Mouse (Mus musculus) hindbrain, postnatal 0 days (tissue): Measurements from ENCODE around the gene Rbm48. TPM values are rescaled to one million over a fixed set of nuclear protein-coding genes. Genes with fewer than 3 reads are reported as not detected.
"Not testable (repeated sequence)": the region's sequence is repeated elsewhere in the genome, so short reads cannot be mapped to it uniquely, and the experiment has no call there.

Source experiments
- ATAC-seq: fragments of 200-750 bp; cut with Nextera tagmentation; 2 replicates; pipeline ENCODE4 v1.8.0; 2017; ENCODE audit warnings: mild to moderate bottlenecking, moderate TSS enrichment, moderate library complexity
- DNase-seq: peaks from one replicate; pipeline ENCODE4 v3.0.0-alpha.2; 2015; ENCODE audit warnings: low spot score
- H3K27ac ChIP-seq: fragments of 300-500 bp; sonication (generic); 2 replicates; pipeline ENCODE4 v1.5.1; 2014; ENCODE audit warnings: mild to moderate bottlenecking
- H3K27me3 ChIP-seq: fragments of 300-500 bp; sonication (generic); 2 replicates; pipeline ENCODE4 v1.6.1; 2014; ENCODE audit warnings: low read length, mixed read lengths; ENCODE audit not compliant: insufficient read depth
- H3K36me3 ChIP-seq: fragments of 300-500 bp; sonication (generic); 2 replicates; pipeline ENCODE4 v1.6.1; 2014; ENCODE audit warnings: low read length, mixed read lengths; ENCODE audit not compliant: insufficient read depth
- H3K4me1 ChIP-seq: fragments of 300-500 bp; sonication (generic); 2 replicates; pipeline ENCODE4 v1.6.1; 2014; ENCODE audit warnings: antibody characterized with exemption, low read length, mixed read lengths; ENCODE audit not compliant: insufficient read depth
- H3K4me2 ChIP-seq: fragments of 300-500 bp; sonication (generic); 2 replicates; pipeline ENCODE4 v1.6.1; 2014; ENCODE audit warnings: low read depth, mild to moderate bottlenecking, low read length, moderate library complexity, mixed read lengths
- H3K4me3 ChIP-seq: fragments of 300-500 bp; sonication (generic); 2 replicates; pipeline ENCODE4 v1.5.1; 2014; ENCODE audit warnings: low read length
- H3K9ac ChIP-seq: fragments of 300-500 bp; sonication (generic); replicated peaks from 2 replicates; pipeline ENCODE4 v1.6.1; 2014; ENCODE audit warnings: mild to moderate bottlenecking, low read length, moderate library complexity, mixed read lengths
- H3K9me3 ChIP-seq: fragments of 300-500 bp; sonication (generic); 2 replicates; pipeline ENCODE4 v1.6.1; 2016; ENCODE audit warnings: low read length, mixed read lengths
- CTCF ChIP-seq: IDR thresholded peaks from 2 replicates; pipeline ENCODE4 v1.5.1; 2016; ENCODE audit warnings: antibody characterized with exemption, control low read depth, low read depth
- WGBS: fragments of 180-500 bp; shearing (Covaris S2); extraction: QIAGEN DNeasy Blood & Tissue Kit; methylation state at CpG from one replicate; pipeline ENCODE4 v1.1.7; 2014; 5-methylcytosine and 5-hydroxymethylcytosine counted together
- polyA plus RNA-seq: library from polyadenylated mRNA; unstranded; fragments of >200 nt; fragmentation: Nextera tagmentation; extraction: Ambion mirVana; gene quantifications from 2 replicates; pipeline ENCODE4 v1.2.1, GENCODE M21; 2015
- total RNA-seq: library from RNA; depleted of rRNA; stranded (reverse); fragments of >200 nt; gene quantifications from 2 replicates; pipeline ENCODE4 v1.2.3, GENCODE M21; 2014

Rbm48 gene
- total and polyA plus RNA-seq, 2 experiments from 2014 or later = 18.1 to 19.8 TPM

DNA sequence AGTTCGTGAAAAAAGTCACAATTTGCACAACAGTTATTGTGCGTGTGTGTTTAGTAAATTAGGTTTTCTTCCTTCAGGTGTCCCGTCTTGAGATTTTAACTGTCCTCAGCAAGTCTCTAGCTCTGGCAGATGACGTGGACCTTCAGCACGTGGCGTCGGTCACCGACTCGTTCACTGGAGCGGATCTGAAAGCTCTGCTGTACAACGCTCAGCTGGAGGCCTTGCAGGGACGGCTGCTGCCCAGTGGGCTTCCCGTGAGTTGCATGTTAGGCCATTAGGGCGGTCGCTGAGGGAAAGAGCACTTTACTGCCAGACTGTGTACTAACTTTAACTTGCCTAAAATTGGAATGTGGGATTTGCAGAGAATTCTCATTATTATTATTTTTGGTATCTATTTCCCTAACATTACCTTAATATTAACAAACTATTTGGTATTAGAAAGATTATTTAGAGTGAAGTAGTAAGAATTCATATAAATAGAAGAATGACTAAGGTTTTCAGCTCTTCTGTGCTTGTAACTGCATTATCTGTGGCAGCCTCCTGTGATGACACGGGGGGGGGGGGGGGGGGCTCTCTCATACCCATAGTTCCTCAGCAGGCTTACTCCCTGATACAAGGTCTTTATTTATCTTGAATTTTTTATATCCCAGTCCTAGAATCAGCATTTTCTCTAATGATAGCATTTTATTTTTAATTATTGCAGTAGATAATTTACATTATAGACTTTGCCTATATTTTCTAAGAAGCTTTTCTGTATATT is 35.3 kb upstream of the Rbm48 start:
- Histone ChIP-seq H3K27ac (no peak overlapping the region), H3K36me3 (peaks cover 17% of the 10 kb centered on the region), H3K4me2 (no peak overlapping the region), H3K4me1 (no peaks in the 10 kb centered on the region), H3K4me3 (no peak overlapping the region), H3K9me3 (no peaks in the 10 kb centered on the region), H3K27me3 (no peaks in the 10 kb centered on the region), H3K9ac (no peak overlapping the region)
- DNase-seq = peak; percentile 14
- TF ChIP-seq CTCF = no peak
- ATAC-seq = 0 out of 2 replicates have a peak, but pooled peaks have one; percentile 35
- 35% methylated on average over 16 of the region's 16 CpGs for WGBS

- WGBS = 92% methylated on average over 5 of the region's 5 CpGs
- DNase-seq (no peak), ATAC-seq (no peak)
- no peak overlapping the region for H3K4me3 ChIP-seq
- no peak overlapping the region for H3K9ac ChIP-seq
- no peaks in the 10 kb centered on the region for H3K27me3 ChIP-seq
- H3K36me3 ChIP-seq = peaks cover 26% of the 10 kb centered on the region
- no peaks in the 10 kb centered on the region for H3K9me3 ChIP-seq
- H3K4me2 ChIP-seq = no peak overlapping the region
- H3K27ac ChIP-seq = no peak overlapping the region
- no peak for TF ChIP-seq CTCF
- H3K4me1 ChIP-seq = no peaks in the 10 kb centered on the region
Measured at GRCm38 (mm10) chr5:3630055-3630454, 33.7 kb upstream of the Rbm48 start.

DNA sequence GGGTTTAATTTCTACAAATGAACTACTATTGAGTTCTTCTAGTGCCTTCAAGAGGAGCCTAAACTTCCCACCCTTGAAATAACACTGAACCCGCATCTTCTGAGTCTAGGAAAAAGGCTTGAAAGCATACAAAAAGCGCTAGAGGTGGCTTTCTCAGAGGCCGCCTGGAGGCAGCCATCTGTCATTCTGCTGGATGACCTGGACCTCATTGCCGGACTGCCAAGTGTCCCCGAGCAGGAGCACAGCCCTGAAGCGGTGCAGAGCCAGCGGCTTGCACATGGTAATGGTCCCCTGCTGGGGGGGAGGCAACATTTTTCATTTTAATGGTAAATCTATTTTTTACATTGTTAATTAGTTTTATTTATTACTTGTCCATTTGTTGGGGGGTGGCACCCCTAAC is 24.1 kb upstream of the Rbm48 start:
- no peaks in the 10 kb centered on the region for H3K4me1 ChIP-seq
- H3K27ac ChIP-seq = no peak overlapping the region
- no peak overlapping the region for H3K4me3 ChIP-seq
- H3K4me2 ChIP-seq = no peak overlapping the region
- TF ChIP-seq CTCF = no peak
- no peaks in the 10 kb centered on the region for H3K27me3 ChIP-seq
- H3K36me3 ChIP-seq = peaks cover 43% of the 10 kb centered on the region
- WGBS = 74% methylated on average over 7 of the region's 7 CpGs
- no peak for DNase-seq
- no peaks in the 10 kb centered on the region for H3K9me3 ChIP-seq
- no peak overlapping the region for H3K9ac ChIP-seq
- no peak for ATAC-seq

GRCm38 (mm10) chr5:3611835-3612234 is 15.4 kb upstream of the Rbm48 start:
- DNase-seq, H3K27me3 ChIP-seq, H3K4me2 ChIP-seq, H3K9ac ChIP-seq, H3K27ac ChIP-seq, H3K4me1 ChIP-seq, H3K4me3 ChIP-seq, ATAC-seq, H3K9me3 ChIP-seq: not testable (repeated sequence)
- WGBS = 90% methylated on average over 2 of the region's 2 CpGs
- peaks cover 24% of the 10 kb centered on the region; the same call in 1 of the 2 replicates for H3K36me3 ChIP-seq

DNA sequence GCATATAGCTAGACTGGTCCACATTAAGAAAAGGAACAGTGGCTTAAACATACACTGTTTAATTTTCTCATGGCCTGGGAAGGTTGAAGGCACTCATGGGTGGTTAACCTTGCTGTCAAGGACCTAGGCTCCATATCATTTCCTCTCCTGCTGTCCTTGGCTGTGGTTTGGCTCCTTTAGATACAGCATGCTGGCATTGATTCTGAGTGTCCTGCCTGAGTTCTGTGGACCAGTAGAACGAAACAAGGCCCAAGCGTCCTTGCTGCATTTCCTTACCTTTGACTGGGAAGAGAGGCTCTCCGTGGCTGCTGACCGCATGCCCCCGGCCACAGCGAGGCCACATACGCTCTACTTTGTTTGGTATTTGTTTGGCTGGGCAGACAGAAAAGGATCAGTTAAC is 12.9 kb upstream of the Rbm48 start:
- DNase-seq (no peak), ATAC-seq (no peak)
- Histone ChIP-seq H3K9me3 (no peaks in the 10 kb centered on the region), H3K4me3 (no peak overlapping the region), H3K27me3 (no peaks in the 10 kb centered on the region), H3K27ac (no peak overlapping the region), H3K36me3 (peaks cover 40% of the 10 kb centered on the region), H3K4me1 (no peaks in the 10 kb centered on the region), H3K4me2 (no peak overlapping the region), H3K9ac (no peak overlapping the region)
- 98% methylated on average over 7 of the region's 7 CpGs for WGBS
- TF ChIP-seq CTCF = no peak

- Histone ChIP-seq H3K9ac (no peak overlapping the region), H3K4me2 (no peak overlapping the region), H3K27me3 (no peaks in the 10 kb centered on the region), H3K4me1 (no peaks in the 10 kb centered on the region), H3K36me3 (peaks cover 35% of the 10 kb centered on the region), H3K27ac (no peak overlapping the region), H3K9me3 (no peaks in the 10 kb centered on the region), H3K4me3 (no peak overlapping the region)
- ATAC-seq (no peak), DNase-seq (no peak)
- 95% methylated on average over 9 of the region's 9 CpGs for WGBS
- no peak for TF ChIP-seq CTCF
Measured at GRCm38 (mm10) chr5:3607114-3607513, 10.7 kb upstream of the Rbm48 start.

DNA sequence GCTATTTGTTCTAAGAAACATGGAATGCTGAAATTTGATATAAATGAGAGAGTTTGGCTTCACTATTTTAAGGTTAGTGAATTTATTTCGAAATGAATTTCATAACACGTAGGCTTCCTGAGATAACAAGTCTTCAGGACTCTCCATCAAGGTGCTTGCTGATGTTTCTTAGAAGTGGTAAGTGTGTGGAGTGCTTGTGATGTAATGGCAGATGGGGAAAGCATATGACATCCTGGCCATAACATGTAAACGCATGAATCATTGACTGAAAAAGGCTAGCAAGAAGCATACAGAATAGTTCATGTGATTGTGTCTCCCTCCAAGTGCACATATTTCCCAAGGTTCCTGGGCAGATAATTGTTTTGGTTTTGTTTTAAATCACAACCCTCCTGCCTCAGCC is 4.4 kb upstream of the Rbm48 start:
- Histone ChIP-seq H3K4me3 (no peak overlapping the region), H3K9me3 (no peaks in the 10 kb centered on the region), H3K4me1 (peaks cover 5% of the 10 kb centered on the region; the same call in 1 of the 2 replicates), H3K36me3 (peaks cover 18% of the 10 kb centered on the region), H3K9ac (no peak overlapping the region), H3K4me2 (no peak overlapping the region), H3K27me3 (no peaks in the 10 kb centered on the region), H3K27ac (no peak overlapping the region)
- no peak for TF ChIP-seq CTCF
- ATAC-seq = no peak
- no peak for DNase-seq
- 95% methylated on average over 3 of the region's 3 CpGs for WGBS
